Comparison of ENCODE assay signal across 10 mouse cellular contexts in genomic region chr17:83197361-83197923, GRCm38 (mm10). TPM values are rescaled to one million over a fixed set of nuclear protein-coding genes. Genes with fewer than 3 reads are reported as not detected.
DNase-seq lines count a peak whose midpoint lies in the region; ATAC-seq lines count a peak whose summit lies in the region.
"Had no signal": no experiment of that assay in that cellular context is flagged by ENCODE, and none has a peak within 500 bp of the region (broad histone marks: within the 10 kb centered on the region; RNA-seq: fewer than 3 reads in every experiment).

No protein-coding gene starts in this region.

- no peaks in the 10 kb centered on the region for H3K36me3 ChIP-seq in forebrain, embryonic 10.5 days (replicated peaks)
- no peaks in the 10 kb centered on the region for H3K36me3 ChIP-seq in forebrain, embryonic 14.5 days (ENCODE audit: control insufficient read depth, insufficient read depth, low read length)
- H3K36me3 ChIP-seq: limb, embryonic 13.5 days had no signal

- no peak overlapping the region for H3K4me2 ChIP-seq in forebrain, embryonic 14.5 days (ENCODE audit: low read length)
- H3K4me2 ChIP-seq: limb, embryonic 13.5 days had no signal

- no peak overlapping the region for H3K4me3 ChIP-seq in forebrain, embryonic 10.5 days
- no peak overlapping the region for H3K4me3 ChIP-seq in forebrain, embryonic 14.5 days (ENCODE audit: low read depth, low read length)
- H3K4me3 ChIP-seq: limb, embryonic 13.5 days had no signal

- peaks cover 65% of the 10 kb centered on the region for H3K4me1 ChIP-seq in forebrain, embryonic 10.5 days
- H3K4me1 ChIP-seq in forebrain, embryonic 14.5 days (ENCODE audit: control insufficient read depth, insufficient read depth, low read length) = peaks cover 5% of the 10 kb centered on the region; the same call in 1 of the 2 replicates

- H3K9ac ChIP-seq in forebrain, embryonic 14.5 days (ENCODE audit: low read length) = no peak overlapping the region
- H3K9ac ChIP-seq: limb, embryonic 13.5 days had no signal

- intact Hi-C loops in heart, postnatal 10 days (cut with DNase I) = no loop called here
- intact Hi-C loops in left cerebral cortex, postnatal 14 days (cut with DNase I) = no loop called here

- H3K9me3 ChIP-seq in forebrain, embryonic 10.5 days = no peaks in the 10 kb centered on the region
- no peaks in the 10 kb centered on the region for H3K9me3 ChIP-seq in forebrain, embryonic 14.5 days (replicated peaks; ENCODE audit: control insufficient read depth, low read length)
- H3K9me3 ChIP-seq: limb, embryonic 13.5 days had no signal

- ATAC-seq in forebrain, embryonic 14.5 days = no peak

- peaks cover 48% of the 10 kb centered on the region for H3K27me3 ChIP-seq in forebrain, embryonic 10.5 days (ENCODE audit: poor library complexity, severe bottlenecking)
- H3K27me3 ChIP-seq in forebrain, embryonic 14.5 days (replicated peaks; ENCODE audit: control insufficient read depth, insufficient read depth, low read length) = no peaks in the 10 kb centered on the region

- WGBS in forebrain, embryonic 10.5 days = 43% methylated on average over 4 of the region's 4 CpGs
- WGBS in forebrain, embryonic 14.5 days = 61% methylated on average over 3 of the region's 4 CpGs

- no peak for DNase-seq in forebrain, embryonic 10.5 days (ENCODE audit: extremely low spot score, low spot score)
- DNase-seq in forebrain, embryonic 14.5 days (ENCODE audit: low spot score) = no peak
- peak; percentile 58 for DNase-seq in embryo, embryonic 10 days (ENCODE audit: low spot score)
- DNase-seq in heart, postnatal 10 days = peak; percentile 53 to 64
- peak; percentile 26 for DNase-seq in liver
- DNase-seq in layer of hippocampus, adult 9-10 months (ENCODE audit: low spot score) = no peak
- DNase-seq in left cerebral cortex, postnatal 14 days (ENCODE audit: low spot score in 2 of 2) = no peak
- no peak for DNase-seq in urinary bladder, postnatal 25 days (ENCODE audit: low spot score)
- DNase-seq: right cerebral cortex, adult 18-20 months had no signal

- H3K27ac ChIP-seq in forebrain, embryonic 10.5 days = peak overlapping the region; percentile 77
- no peak overlapping the region for H3K27ac ChIP-seq in forebrain, embryonic 14.5 days (ENCODE audit: low read depth, low read length)
- H3K27ac ChIP-seq: limb, embryonic 13.5 days had no signal

RNA-seq across cellular contexts. Expression of gene Pkdcc, which starts 17.6 kb away (rescaled TPM):
- 6.2 and 6.6 TPM in 2 replicates for polyA plus RNA-seq in forebrain, embryonic 10.5 days (2016; fragmentation: Nextera tagmentation; extraction: Ambion mirVana)
- 6.9 and 9.0 TPM in 2 replicates for polyA plus RNA-seq in forebrain, embryonic 14.5 days (2014; fragmentation: Nextera tagmentation; extraction: Ambion mirVana)
- 10 to 100 TPM; 46.5 to 50.4 TPM for total RNA-seq in heart, postnatal 10 days (2021)
- total RNA-seq in left cerebral cortex, postnatal 14 days (2021) = 10 to 100 TPM; 15.6 to 20.2 TPM

Comparison
In these comparisons a context has a peak if more than half of its experiments do, and no peak if none do; other contexts are left out.
1. DNase-seq: peak in embryo, embryonic 10 days (single experiment), heart, postnatal 10 days (2 of 2) and liver (single experiment); none in forebrain, embryonic 10.5 days (single experiment), forebrain, embryonic 14.5 days (single experiment), layer of hippocampus, adult 9-10 months (single experiment), left cerebral cortex, postnatal 14 days (0 of 2) and urinary bladder, postnatal 25 days (single experiment).